9 mouse cellular contexts compared by ENCODE assay signal in the genomic region with DNA sequence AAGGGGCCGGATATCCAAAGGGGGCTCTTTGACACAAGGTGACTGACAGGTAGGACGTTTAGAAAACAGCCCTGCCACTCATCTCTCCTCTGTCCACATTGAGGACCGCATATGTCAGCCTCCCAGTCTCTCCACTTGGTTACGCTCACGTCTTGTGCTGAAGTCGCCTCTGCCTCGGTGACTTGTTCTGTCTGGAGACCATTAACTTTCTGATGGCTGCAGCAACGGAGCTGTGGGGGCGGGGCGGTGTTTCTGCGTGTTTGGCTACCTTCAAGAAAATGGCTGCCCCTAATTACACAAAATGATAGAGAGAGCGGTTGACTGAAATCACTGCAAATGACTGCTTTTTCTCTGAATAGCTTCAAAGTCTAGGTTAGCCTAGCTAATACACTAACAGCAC. TPM values are rescaled to one million over a fixed set of nuclear protein-coding genes. Genes with fewer than 3 reads are reported as not detected.
DNase-seq lines count a peak whose midpoint lies in the region; ATAC-seq and TF ChIP-seq lines count a peak whose summit lies in the region.
"Had no signal": no experiment of that assay in that cellular context is flagged by ENCODE, and none has a peak within 500 bp of the region (broad histone marks: within the 10 kb centered on the region; RNA-seq: fewer than 3 reads in every experiment).

No protein-coding gene starts in this region.

- no peak overlapping the region for H3K4me3 ChIP-seq in lung, embryonic 14.5 days (ENCODE audit: low read depth, low read length)
- H3K4me3 ChIP-seq in forebrain, embryonic 16.5 days (replicated peaks; ENCODE audit: low read length) = peak overlapping the region; percentile 32
- H3K4me3 ChIP-seq in liver, embryonic 14.5 days (ENCODE audit: insufficient read depth in 1 of 2, low read depth in 2 of 2, low read length in 2 of 2) = no peak overlapping the region

- WGBS in lung, embryonic 14.5 days = 12% methylated on average over 12 of the region's 12 CpGs
- 6% methylated on average over 12 of the region's 12 CpGs for WGBS in forebrain, embryonic 16.5 days
- WGBS in liver, embryonic 14.5 days (ENCODE audit: insufficient replicate concordance) = 14% methylated on average over 12 of the region's 12 CpGs

- no peaks in the 10 kb centered on the region for H3K4me1 ChIP-seq in lung, embryonic 14.5 days (ENCODE audit: insufficient read depth)
- H3K4me1 ChIP-seq in forebrain, embryonic 16.5 days (replicated peaks; ENCODE audit: control insufficient read depth, insufficient read depth, low read length) = peaks cover 14% of the 10 kb centered on the region
- H3K4me1 ChIP-seq in liver, embryonic 14.5 days (replicated peaks; ENCODE audit: control insufficient read depth in 2 of 2, insufficient read depth in 2 of 2, low read length in 1 of 2) = 0 out of 4 replicates have a peak, but pooled peaks cover 0 to 2% of the 10 kb centered on the region in 2 experiments

- H3K27me3 ChIP-seq in lung, embryonic 14.5 days (ENCODE audit: insufficient read depth, low read length) = peaks cover 11% of the 10 kb centered on the region; the same call in 1 of the 2 replicates
- no peaks in the 10 kb centered on the region for H3K27me3 ChIP-seq in forebrain, embryonic 16.5 days (replicated peaks; ENCODE audit: control insufficient read depth, insufficient read depth, low read length)
- peaks cover 10% of the 10 kb centered on the region for H3K27me3 ChIP-seq in liver, embryonic 14.5 days (ENCODE audit: control insufficient read depth, insufficient read depth, low read length)
- H3K27me3 ChIP-seq: CH12.LX had no signal

- no peak for TF ChIP-seq CTCF in lung, embryonic 14.5 days (IDR thresholded peaks at IDR 0.05; ENCODE audit: low read depth)
- no peak for TF ChIP-seq CTCF in liver, embryonic 14.5 days (IDR thresholded peaks at IDR 0.05; ENCODE audit: low read depth)

- H3K9me3 ChIP-seq in lung, embryonic 14.5 days (ENCODE audit: low read depth, low read length) = peaks cover 5% of the 10 kb centered on the region; the same call in 1 of the 2 replicates
- 0 out of 2 replicates have a peak, but pooled peaks cover 3% of the 10 kb centered on the region for H3K9me3 ChIP-seq in forebrain, embryonic 16.5 days (ENCODE audit: control insufficient read depth, low read length)
- H3K9me3 ChIP-seq in liver, embryonic 14.5 days (ENCODE audit: control insufficient read depth, low read length) = no peaks in the 10 kb centered on the region

- no peaks in the 10 kb centered on the region for H3K36me3 ChIP-seq in lung, embryonic 14.5 days (ENCODE audit: insufficient read depth)
- no peaks in the 10 kb centered on the region for H3K36me3 ChIP-seq in forebrain, embryonic 16.5 days (ENCODE audit: control insufficient read depth, insufficient read depth)
- H3K36me3 ChIP-seq in liver, embryonic 14.5 days (replicated peaks; ENCODE audit: control insufficient read depth, insufficient read depth, low read depth) = no peaks in the 10 kb centered on the region

- no peak overlapping the region for H3K27ac ChIP-seq in lung, embryonic 14.5 days (ENCODE audit: low read depth)
- H3K27ac ChIP-seq in forebrain, embryonic 16.5 days (ENCODE audit: low read length) = no peak overlapping the region
- H3K27ac ChIP-seq in liver, embryonic 14.5 days = no peak overlapping the region

- peak overlapping the region; percentile 34 for H3K4me2 ChIP-seq in lung, embryonic 14.5 days
- peak overlapping the region; percentile 59 for H3K4me2 ChIP-seq in forebrain, embryonic 16.5 days (ENCODE audit: low read length)
- H3K4me2 ChIP-seq in liver, embryonic 14.5 days (ENCODE audit: low read depth) = peak overlapping the region; percentile 15; the same call in 1 of the 2 replicates

- TF ChIP-seq EP300 in liver, embryonic 14.5 days (IDR thresholded peaks at IDR 0.05; ENCODE audit: low read depth) = no peak

- no peak overlapping the region for H3K9ac ChIP-seq in lung, embryonic 14.5 days
- peak overlapping the region; percentile 51 for H3K9ac ChIP-seq in forebrain, embryonic 16.5 days (replicated peaks; ENCODE audit: low read depth, low read length)
- no peak overlapping the region for H3K9ac ChIP-seq in liver, embryonic 14.5 days (replicated peaks)

- peak; percentile 1 for DNase-seq in cerebellum, adult 8-10 months
- DNase-seq in cerebellum, adult 9-10 months = no peak
- DNase-seq in lung, embryonic 14.5 days = peak; percentile 3
- DNase-seq in lung, postnatal 14 days = no peak
- no peak for DNase-seq in liver, embryonic 14.5 days (ENCODE audit: low read depth in 3 of 3, low spot score in 3 of 3)
- DNase-seq in thymus, postnatal 36 days = peak; percentile 12 to 19
- DNase-seq in adipocyte (ENCODE audit: low spot score) = no peak

- ATAC-seq in lung, embryonic 14.5 days (ENCODE audit: insufficient read depth) = no peak
- ATAC-seq in forebrain, embryonic 16.5 days = peak; percentile 26; the same call in 1 of the 2 replicates
- ATAC-seq in liver, embryonic 14.5 days (ENCODE audit: insufficient read depth) = no peak

RNA-seq across cellular contexts. Expression of a gene that starts 43.4 kb away (rescaled TPM):
- 21.8 and 22.9 TPM in 2 replicates for polyA plus RNA-seq in lung, embryonic 14.5 days (2014; fragmentation: Nextera tagmentation; extraction: Ambion mirVana)
- 16.8 and 17.9 TPM in 2 replicates for polyA plus RNA-seq in forebrain, embryonic 16.5 days (2015; fragmentation: Nextera tagmentation; extraction: Ambion mirVana)
- 10.5 and 16.0 TPM in 2 replicates for polyA plus RNA-seq in liver, embryonic 14.5 days (2012; rRNA removed)
- polyA plus RNA-seq in liver, embryonic 14.5 days (2014; fragmentation: Nextera tagmentation; extraction: Ambion mirVana) = 16.4 and 19.3 TPM in 2 replicates

RNA-seq across cellular contexts. Expression of a gene that starts 43.6 kb away (rescaled TPM):
- polyA plus RNA-seq in lung, embryonic 14.5 days (2014; fragmentation: Nextera tagmentation; extraction: Ambion mirVana) = 123 and 128 TPM in 2 replicates
- 95.5 and 111 TPM in 2 replicates for polyA plus RNA-seq in forebrain, embryonic 16.5 days (2015; fragmentation: Nextera tagmentation; extraction: Ambion mirVana)
- 16.9 and 19.7 TPM in 2 replicates for polyA plus RNA-seq in liver, embryonic 14.5 days (2012; rRNA removed)
- 56.1 and 60.9 TPM in 2 replicates for polyA plus RNA-seq in liver, embryonic 14.5 days (2014; fragmentation: Nextera tagmentation; extraction: Ambion mirVana)

RNA-seq across cellular contexts. Expression of a gene that starts 58.3 kb away (rescaled TPM):
- polyA plus RNA-seq in lung, embryonic 14.5 days (2014; fragmentation: Nextera tagmentation; extraction: Ambion mirVana) = 87.1 and 87.8 TPM in 2 replicates
- polyA plus RNA-seq in forebrain, embryonic 16.5 days (2015; fragmentation: Nextera tagmentation; extraction: Ambion mirVana) = 113 and 117 TPM in 2 replicates
- 40.9 and 64.4 TPM in 2 replicates for polyA plus RNA-seq in liver, embryonic 14.5 days (2012; rRNA removed)
- polyA plus RNA-seq in liver, embryonic 14.5 days (2014; fragmentation: Nextera tagmentation; extraction: Ambion mirVana) = 95.7 and 95.8 TPM in 2 replicates

Comparison
In these comparisons a context has a peak if more than half of its experiments do, and no peak if none do; other contexts are left out.
1. DNase-seq: peak in cerebellum, adult 8-10 months (single experiment), lung, embryonic 14.5 days (single experiment) and thymus, postnatal 36 days (2 of 2); none in cerebellum, adult 9-10 months (single experiment), lung, postnatal 14 days (single experiment), liver, embryonic 14.5 days (0 of 3) and adipocyte (single experiment).
2. Peak in every context shown above with its lines, with median percentiles within 50 percentile points of each other: H3K4me2 ChIP-seq.